Mouse (Mus musculus) layer of hippocampus, adult 8-10 months (tissue): ENCODE measurements at regions not wholly inside any gene's neighbourhood (a gene's known extent, or its start where the extent isn't known, plus 50 kb on each side); places are given as distances from the start of the nearest gene placed in this dataset.

Source experiments
- DNase-seq, 2 experiments: peaks; one replicate each; pipeline ENCODE4 v3.0.0; 2022; ENCODE audit warnings: low spot score in 2 of 2

DNA sequence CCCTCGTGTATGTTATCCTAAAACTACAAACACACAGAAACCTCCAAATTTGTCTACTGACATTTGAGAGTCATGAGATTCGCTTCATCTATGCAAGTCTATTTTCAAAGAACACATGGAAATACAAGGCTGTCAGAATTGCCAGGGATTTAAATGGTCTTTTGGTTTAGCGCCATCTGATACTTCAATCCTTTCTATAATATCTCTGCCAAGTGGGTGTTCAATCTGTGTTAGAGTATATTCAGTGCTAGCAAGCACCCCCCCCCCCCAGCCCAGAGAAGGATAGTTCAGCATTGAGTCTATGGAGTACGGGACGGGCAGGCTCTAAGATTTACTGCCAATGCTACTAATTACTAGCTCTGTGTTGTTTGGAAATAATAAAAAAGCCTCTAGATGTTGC lies 55.5 kb upstream of the Arid5b start:
- DNase-seq = no peak
